ENCODE assay signal across 24 mouse cellular contexts in the genomic region with DNA sequence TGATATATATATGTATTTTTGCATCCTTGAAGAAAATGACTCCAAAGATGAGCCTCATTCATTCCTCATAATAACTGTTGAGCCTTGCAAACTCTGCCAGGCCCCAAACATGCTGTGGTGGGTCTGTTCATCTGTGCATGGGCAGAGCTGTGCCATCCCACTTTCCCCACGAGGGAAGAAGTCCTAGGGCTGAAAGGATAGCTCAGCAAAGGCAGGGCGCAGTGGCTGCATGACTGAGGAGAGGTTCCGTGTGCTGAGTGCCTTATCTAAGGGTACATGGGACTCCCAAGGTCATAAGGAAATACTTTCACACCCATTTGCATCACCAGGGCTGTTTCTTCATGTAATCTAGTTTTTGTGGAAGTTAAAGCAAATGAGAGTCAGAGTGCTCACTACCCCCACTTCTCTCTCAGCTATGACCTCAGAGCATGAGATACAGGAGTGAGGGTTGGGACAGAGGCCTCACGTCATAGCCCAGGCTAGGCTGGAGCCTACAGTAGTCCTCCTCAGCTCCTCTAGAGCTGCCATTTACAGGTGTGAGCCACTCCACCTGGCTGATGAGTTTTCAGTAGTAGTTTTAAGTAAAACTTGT.
DNase-seq lines count a peak whose midpoint lies in the region; ATAC-seq and TF ChIP-seq lines count a peak whose summit lies in the region.
"Had no signal": no experiment of that assay in that cellular context is flagged by ENCODE, and none has a peak within 500 bp of the region (broad histone marks: within the 10 kb centered on the region; RNA-seq: fewer than 3 reads in every experiment).

No protein-coding gene starts in this region.

- no peak for TF ChIP-seq POLR2A in lung, adult 2 months (IDR thresholded peaks at IDR 0.05; ENCODE audit: borderline replicate concordance, extremely low read depth, low read depth, low read length)

- H3K9me3 ChIP-seq in heart, embryonic 11.5 days (replicated peaks; ENCODE audit: control insufficient read depth, low read length), result no peaks in the 10 kb centered on the region
- H3K9me3 ChIP-seq in kidney, postnatal 0 days (replicated peaks; ENCODE audit: low read length), result no peaks in the 10 kb centered on the region
- no peaks in the 10 kb centered on the region for H3K9me3 ChIP-seq in intestine, embryonic 14.5 days (ENCODE audit: control insufficient read depth, low read length)
- H3K9me3 ChIP-seq in neural tube, embryonic 13.5 days, result no peaks in the 10 kb centered on the region
- H3K9me3 ChIP-seq: forebrain, embryonic 10.5 days; hindbrain, embryonic 13.5 days; limb, embryonic 12.5 days; midbrain, embryonic 13.5 days had no signal

- no peak for DNase-seq in heart, postnatal 36 days
- no peak for DNase-seq in kidney, postnatal 0 days (ENCODE audit: low spot score)
- no peak for DNase-seq in kidney, adult 18-20 months
- no peak for DNase-seq in intestine, embryonic 14.5 days (ENCODE audit: low spot score)
- DNase-seq in lung, adult 2 months, result no peak
- no peak for DNase-seq in embryo, embryonic 10.5 days (ENCODE audit: low spot score)
- DNase-seq: adrenal gland, postnatal 25 days; cerebellum, postnatal 10 days; forebrain, postnatal 0 days; gastrocnemius, postnatal 25 days; heart, adult 2 months; kidney, postnatal 25 days; layer of hippocampus, postnatal 36 days; liver, postnatal 0 days; lung, postnatal 10 days had no signal

- H3K9ac ChIP-seq in heart, embryonic 11.5 days (ENCODE audit: low read depth, low read length), result no peak overlapping the region
- H3K9ac ChIP-seq in kidney, postnatal 0 days (ENCODE audit: low read depth, low read length), result no peak overlapping the region
- no peak overlapping the region for H3K9ac ChIP-seq in intestine, embryonic 14.5 days (ENCODE audit: low read length)
- H3K9ac ChIP-seq in neural tube, embryonic 13.5 days, result no peak overlapping the region
- H3K9ac ChIP-seq: forebrain, postnatal 0 days; hindbrain, embryonic 13.5 days; limb, embryonic 12.5 days; liver, postnatal 0 days; midbrain, embryonic 13.5 days had no signal

- H3K4me1 ChIP-seq in heart, embryonic 11.5 days (ENCODE audit: control insufficient read depth, insufficient read depth, low read length), result peaks cover 42% of the 10 kb centered on the region
- H3K4me1 ChIP-seq in kidney, postnatal 0 days (replicated peaks; ENCODE audit: insufficient read depth, low read length), result peaks cover 5% of the 10 kb centered on the region; the same call in 1 of the 2 replicates
- H3K4me1 ChIP-seq in intestine, embryonic 14.5 days (replicated peaks; ENCODE audit: control insufficient read depth, insufficient read depth, low read length), result peaks cover 2% of the 10 kb centered on the region; the same call in 1 of the 2 replicates
- peaks cover 29% of the 10 kb centered on the region for H3K4me1 ChIP-seq in neural tube, embryonic 13.5 days (replicated peaks)
- H3K4me1 ChIP-seq in lung, adult 2 months (ENCODE audit: control insufficient read depth, insufficient read depth, low read length), result no peaks in the 10 kb centered on the region
- H3K4me1 ChIP-seq: megakaryocyte, embryonic 14.5 days had no signal

- no peak overlapping the region for H3K4me2 ChIP-seq in heart, embryonic 11.5 days
- H3K4me2 ChIP-seq in kidney, postnatal 0 days (ENCODE audit: low read length), result no peak overlapping the region
- no peak overlapping the region for H3K4me2 ChIP-seq in intestine, embryonic 14.5 days (ENCODE audit: low read length)
- no peak overlapping the region for H3K4me2 ChIP-seq in neural tube, embryonic 13.5 days
- H3K4me2 ChIP-seq: hindbrain, embryonic 13.5 days; limb, embryonic 12.5 days; liver, embryonic 11.5 days; midbrain, embryonic 13.5 days had no signal

- no peaks in the 10 kb centered on the region for H3K27me3 ChIP-seq in heart, embryonic 11.5 days (ENCODE audit: control insufficient read depth, insufficient read depth, low read length)
- H3K27me3 ChIP-seq in kidney, postnatal 0 days (ENCODE audit: insufficient read depth, low read length), result no peaks in the 10 kb centered on the region
- H3K27me3 ChIP-seq in intestine, embryonic 14.5 days (replicated peaks; ENCODE audit: control insufficient read depth, insufficient read depth, low read length), result no peaks in the 10 kb centered on the region
- H3K27me3 ChIP-seq in neural tube, embryonic 13.5 days, result peaks cover 12% of the 10 kb centered on the region
- H3K27me3 ChIP-seq: hindbrain, embryonic 13.5 days; limb, embryonic 12.5 days; megakaryocyte, embryonic 14.5 days; midbrain, embryonic 13.5 days had no signal

- intact Hi-C loops in heart, postnatal 36 days (cut with DNase I), result no loop called here

- ATAC-seq in heart, embryonic 11.5 days (replicated peaks; ENCODE audit: insufficient number of reproducible peaks, low FRiP score, low TSS enrichment), result 0 out of 2 replicates have a peak, but pooled peaks have one; percentile 44
- peak; percentile 66 for ATAC-seq in kidney, postnatal 0 days (replicated peaks; ENCODE audit: low FRiP score, low read depth)
- ATAC-seq in intestine, embryonic 14.5 days (replicated peaks; ENCODE audit: low FRiP score, low TSS enrichment, low read depth), result peak; percentile 64; the same call in 1 of the 2 replicates
- no peak for ATAC-seq in neural tube, embryonic 13.5 days (ENCODE audit: low read depth)
- ATAC-seq: CD4-positive, CD25-positive, alpha-beta regulatory T cell, adult 4 months; forebrain, postnatal 0 days; liver, postnatal 0 days had no signal

- 53% methylated on average over 4 of the region's 4 CpGs for WGBS in heart, embryonic 11.5 days (ENCODE audit: insufficient replicate concordance)
- WGBS in kidney, postnatal 0 days, result 49% methylated on average over 4 of the region's 4 CpGs
- WGBS in intestine, embryonic 14.5 days, result 59% methylated on average over 4 of the region's 4 CpGs
- 61% methylated on average over 4 of the region's 4 CpGs for WGBS in neural tube, embryonic 13.5 days
- WGBS in lung, adult 2 months, result 78% methylated on average over 4 of the region's 4 CpGs

- H3K36me3 ChIP-seq in heart, embryonic 11.5 days (ENCODE audit: control insufficient read depth, insufficient read depth, low read length), result peaks cover 6% of the 10 kb centered on the region; the same call in 1 of the 2 replicates
- no peaks in the 10 kb centered on the region for H3K36me3 ChIP-seq in kidney, postnatal 0 days (ENCODE audit: insufficient read depth, low read length)
- H3K36me3 ChIP-seq in intestine, embryonic 14.5 days (ENCODE audit: control insufficient read depth, insufficient read depth, low read length), result peaks cover 14% of the 10 kb centered on the region
- H3K36me3 ChIP-seq in neural tube, embryonic 13.5 days, result no peaks in the 10 kb centered on the region
- H3K36me3 ChIP-seq: forebrain, embryonic 10.5 days; midbrain, embryonic 13.5 days had no signal

- H3K27ac ChIP-seq in heart, embryonic 11.5 days (ENCODE audit: low read depth, low read length), result no peak overlapping the region
- no peak overlapping the region for H3K27ac ChIP-seq in kidney, postnatal 0 days
- H3K27ac ChIP-seq in intestine, embryonic 14.5 days (ENCODE audit: low read depth), result no peak overlapping the region
- peak overlapping the region; percentile 34; the same call in 1 of the 2 replicates for H3K27ac ChIP-seq in neural tube, embryonic 13.5 days (replicated peaks)
- H3K27ac ChIP-seq: forebrain, embryonic 10.5 days; heart, adult 2 months; limb, embryonic 12.5 days; midbrain, embryonic 13.5 days had no signal

- TF ChIP-seq CTCF in kidney, postnatal 0 days (IDR thresholded peaks at IDR 0.05; ENCODE audit: low read depth), result no peak
- no peak for TF ChIP-seq CTCF in lung, adult 2 months (IDR thresholded peaks at IDR 0.05; ENCODE audit: insufficient read depth, low read length)

- H3K4me3 ChIP-seq in heart, embryonic 11.5 days (ENCODE audit: low read depth, low read length), result no peak overlapping the region
- H3K4me3 ChIP-seq in kidney, postnatal 0 days (replicated peaks; ENCODE audit: low read depth, low read length), result no peak overlapping the region
- no peak overlapping the region for H3K4me3 ChIP-seq in intestine, embryonic 14.5 days (ENCODE audit: low read depth, low read length)
- H3K4me3 ChIP-seq in neural tube, embryonic 13.5 days, result no peak overlapping the region
- no peak overlapping the region for H3K4me3 ChIP-seq in lung, adult 2 months (replicated peaks; ENCODE audit: extremely low read depth, low read depth, low read length)
- H3K4me3 ChIP-seq: forebrain, embryonic 10.5 days; heart, adult 2 months; hindbrain, embryonic 13.5 days; limb, embryonic 12.5 days; megakaryocyte, embryonic 14.5 days; midbrain, embryonic 13.5 days had no signal
